Mouse (Mus musculus): ENCODE results near the gene Son.

DNA sequence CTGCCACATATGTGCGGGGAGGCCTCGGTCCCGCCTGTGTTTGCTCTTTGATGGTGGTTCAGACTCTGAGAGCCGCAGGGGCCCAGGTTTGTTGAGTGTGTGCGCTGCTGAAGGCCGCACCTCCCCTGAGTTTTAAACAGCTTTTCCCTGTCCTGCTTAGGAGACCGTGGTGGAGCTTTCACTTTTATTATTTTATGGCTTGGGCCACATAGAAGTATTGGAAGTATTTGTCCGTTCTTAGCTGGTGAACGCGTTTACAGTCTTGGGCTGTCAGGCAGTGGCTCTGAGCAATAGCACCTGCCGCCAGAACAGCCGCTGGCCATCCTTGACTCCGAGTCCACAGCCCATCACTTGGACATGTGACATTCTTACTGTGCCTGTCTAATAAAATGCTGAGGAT, 54.6 kb downstream of the Son start:
- TF ChIP-seq CTCF (IDR thresholded peaks at IDR 0.05; ENCODE audit: insufficient read depth, low read length), result no peak
- no peak for TF ChIP-seq POLR2A (IDR thresholded peaks at IDR 0.05; ENCODE audit: borderline replicate concordance, extremely low read depth, low read depth, low read length)

Measured in lung, adult 2 months (tissue).